Mouse (Mus musculus): ENCODE data around the gene Kdm6b. TPM values are rescaled to one million over a fixed set of nuclear protein-coding genes. Genes with fewer than 3 reads are reported as not detected.
"Not testable (repeated sequence)": the region's sequence is repeated elsewhere in the genome, so short reads cannot be mapped to it uniquely, and the experiment has no call there.

Gene Kdm6b
- total RNA-seq, 2 experiments from 2014 or later, result 2.8 to 14.4 TPM

DNA sequence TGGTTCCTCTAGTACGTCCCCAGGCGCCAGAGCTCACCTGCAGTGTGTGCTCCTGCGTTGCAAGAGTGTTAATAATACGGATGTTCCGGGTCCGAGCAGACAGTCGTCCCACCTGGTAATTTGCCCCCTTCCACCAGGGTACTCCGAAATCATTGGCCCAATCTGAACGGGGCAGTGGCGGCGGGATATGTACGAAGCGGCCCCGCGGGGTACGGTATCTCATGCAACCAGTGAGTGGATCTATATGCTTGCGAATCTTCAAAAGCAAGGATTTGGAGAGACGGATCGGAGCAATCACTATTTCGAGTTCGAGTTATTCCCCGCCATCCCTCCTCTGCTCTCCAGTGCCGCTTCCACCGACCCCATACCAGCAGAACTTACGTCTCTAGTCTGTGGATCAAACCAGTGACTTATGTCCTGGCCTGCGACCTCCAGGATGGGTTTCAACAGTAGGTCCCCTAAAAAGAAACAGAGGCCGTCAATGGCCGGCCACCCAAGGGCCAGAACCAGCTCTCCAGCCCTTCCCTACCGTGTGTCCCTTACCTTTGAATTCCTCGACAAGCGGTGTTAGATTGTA is 18.8 kb downstream of the Kdm6b start:
- not testable (repeated sequence) for ATAC-seq (replicated peaks; ENCODE audit: poor library complexity, severe bottlenecking)

DNA sequence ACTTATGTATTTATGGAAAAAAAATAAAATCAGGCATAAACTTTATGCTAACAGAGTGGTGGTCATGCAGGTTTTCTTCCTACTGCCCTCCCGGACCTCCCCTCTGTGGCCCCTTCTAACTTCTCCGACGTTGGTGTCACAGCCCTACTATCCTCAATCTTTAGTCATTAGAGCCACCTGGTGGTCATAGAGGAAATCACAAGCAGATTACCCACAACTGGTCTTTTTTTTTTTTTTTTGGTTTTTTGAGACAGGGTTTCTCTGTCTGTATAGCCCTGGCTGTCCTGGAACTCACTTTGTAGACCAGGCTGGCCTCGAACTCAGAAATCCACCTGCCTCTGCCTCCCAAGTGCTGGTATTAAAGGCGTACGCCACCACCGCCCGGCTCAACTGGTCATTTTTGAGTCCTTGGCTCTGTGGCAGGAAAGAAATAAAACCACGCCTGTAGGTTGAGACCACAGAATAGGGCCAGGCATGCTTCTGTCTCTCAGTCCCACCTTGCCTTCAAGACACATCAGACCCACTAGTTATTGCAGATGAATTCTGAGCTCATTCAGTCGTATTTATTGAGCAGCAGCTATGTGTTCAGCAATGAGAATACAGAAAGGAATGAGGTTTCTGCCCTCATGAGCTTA is 23.0 kb downstream of the Kdm6b start:
- peak; percentile 48; the same call in 1 of the 2 replicates for ATAC-seq (replicated peaks; ENCODE audit: poor library complexity, severe bottlenecking)

DNA sequence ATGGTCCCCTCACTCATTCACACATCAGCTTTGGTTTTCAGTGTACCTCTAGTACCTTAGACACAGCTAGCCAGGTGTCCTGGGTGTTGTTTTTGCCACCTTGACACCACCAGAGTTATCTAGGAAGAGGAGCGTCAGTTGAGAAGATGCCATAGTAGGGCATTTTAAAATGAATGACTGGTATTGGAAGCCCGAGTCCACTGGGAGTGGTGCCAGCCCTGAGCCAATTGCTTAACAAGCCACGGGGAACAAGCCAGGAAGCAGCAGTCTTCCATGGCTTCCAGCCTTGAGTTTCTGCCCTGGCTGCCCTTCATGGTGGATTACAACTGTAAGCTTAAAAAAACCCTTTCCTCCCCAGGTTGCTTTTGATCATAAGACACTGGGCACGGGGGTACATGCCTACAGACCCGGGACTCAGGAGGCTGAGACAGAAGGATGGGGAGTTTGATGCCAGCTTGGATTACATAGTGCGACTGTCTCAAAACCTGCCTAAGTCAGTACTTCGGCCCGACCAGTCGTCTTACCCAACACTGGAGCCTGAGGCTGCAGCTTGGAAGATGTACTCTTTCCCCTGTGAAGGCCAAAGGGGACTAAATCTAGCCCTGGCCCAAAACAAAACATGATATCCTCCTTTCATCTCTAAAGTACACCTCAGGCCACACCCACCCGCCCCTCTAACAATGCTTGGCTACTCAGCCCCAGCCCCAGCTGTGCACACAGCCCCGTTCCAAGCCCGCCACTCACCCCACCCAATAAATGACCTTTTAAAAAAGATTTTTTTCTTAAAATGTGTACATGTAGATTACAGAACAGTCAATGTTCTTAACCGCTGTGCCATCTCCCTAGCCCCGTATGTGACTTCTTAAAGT is 23.7 kb downstream of the Kdm6b start:
- ATAC-seq (replicated peaks; ENCODE audit: poor library complexity, severe bottlenecking), result no peak

DNA sequence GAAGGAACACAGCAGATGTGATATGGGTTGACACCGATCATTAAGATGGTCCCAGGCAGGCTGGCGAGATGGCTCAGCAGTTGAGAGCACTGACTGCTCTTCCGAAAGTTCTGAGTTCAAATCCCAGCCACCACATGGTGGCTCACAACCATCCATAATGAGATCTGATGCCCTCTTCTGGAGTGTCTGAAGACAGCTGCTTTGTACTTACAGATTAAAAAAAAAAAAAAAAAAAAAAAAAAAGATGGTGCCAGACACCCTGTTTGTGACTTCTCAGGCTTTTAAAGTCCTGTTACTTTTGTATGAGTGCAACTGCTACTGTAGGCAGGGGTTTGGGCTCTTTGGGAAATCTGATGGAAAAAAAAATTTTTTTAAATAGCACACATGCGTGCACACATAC is 24.8 kb downstream of the Kdm6b start:
- no peak for ATAC-seq (replicated peaks; ENCODE audit: poor library complexity, severe bottlenecking)

DNA sequence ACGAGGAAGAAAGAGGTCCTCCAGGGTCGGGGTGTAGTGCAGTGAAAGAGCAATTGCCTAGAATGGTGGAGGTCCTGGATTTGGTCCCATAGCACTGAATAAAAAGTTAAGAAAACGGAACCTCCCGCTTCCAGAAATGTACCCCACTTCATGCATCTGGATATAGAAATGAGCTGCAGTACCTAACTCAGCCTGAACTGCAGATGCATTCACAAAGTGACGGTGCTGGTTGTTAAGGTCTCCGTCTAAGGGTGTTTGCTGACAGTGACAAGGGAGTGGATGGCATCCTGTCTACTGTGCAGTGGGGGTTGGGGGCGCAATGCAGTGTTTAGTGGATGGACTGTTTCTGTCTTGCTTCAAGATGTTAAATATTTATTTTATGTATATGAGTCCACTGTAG is 26.7 kb downstream of the Kdm6b start:
- no peak for ATAC-seq (replicated peaks; ENCODE audit: poor library complexity, severe bottlenecking)

DNA sequence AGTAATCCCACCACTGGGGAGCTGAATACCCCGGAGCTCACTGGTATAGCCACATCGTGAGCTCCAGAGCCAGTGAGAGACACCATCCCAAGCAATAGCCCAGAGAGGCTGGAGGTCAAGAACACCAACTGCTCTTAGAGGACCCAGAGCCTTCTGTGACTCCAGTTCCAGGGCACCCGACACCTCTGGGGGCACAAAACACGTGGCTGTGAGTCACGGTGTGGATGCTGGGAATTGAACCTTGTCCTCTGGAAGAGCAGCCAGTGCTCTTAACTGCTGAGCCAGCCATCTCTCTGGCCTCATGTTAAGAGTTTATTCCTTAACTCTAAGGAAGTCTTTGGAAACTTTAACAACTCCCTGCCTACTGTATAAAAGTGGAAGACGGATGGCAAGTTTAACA is 28.5 kb downstream of the Kdm6b start:
- ATAC-seq (replicated peaks; ENCODE audit: poor library complexity, severe bottlenecking), result no peak

DNA sequence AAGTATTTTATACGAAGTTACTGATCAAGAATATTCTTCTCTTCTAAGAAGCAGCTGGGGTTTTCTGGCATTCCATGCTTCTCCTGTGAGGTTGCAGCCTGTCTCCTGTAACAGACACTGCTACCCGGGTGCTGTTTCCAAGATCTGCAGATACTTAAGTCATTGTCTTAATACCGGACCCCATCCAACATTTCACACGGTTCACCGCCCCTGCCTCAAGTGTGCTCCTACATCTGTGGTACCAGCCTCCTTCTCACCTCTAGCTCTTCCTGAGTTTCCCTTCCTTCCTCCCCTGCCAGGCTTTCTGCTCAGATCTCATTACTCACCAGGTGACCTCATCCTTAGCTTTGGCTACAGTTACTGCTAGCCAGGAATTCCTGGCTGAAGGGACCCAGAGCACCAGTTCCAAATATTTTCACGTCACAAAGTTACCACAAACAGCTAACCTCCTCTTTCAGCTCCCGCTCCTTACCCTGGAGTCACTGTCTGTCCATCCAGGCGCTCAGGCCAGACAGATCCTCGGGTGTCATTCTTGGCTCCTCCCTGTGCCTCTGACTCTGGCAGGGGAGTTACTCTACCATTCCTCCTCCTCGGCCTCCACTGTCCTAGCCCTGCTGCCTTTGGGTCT is 30.9 kb downstream of the Kdm6b start:
- no peak for ATAC-seq (replicated peaks; ENCODE audit: poor library complexity, severe bottlenecking)

DNA sequence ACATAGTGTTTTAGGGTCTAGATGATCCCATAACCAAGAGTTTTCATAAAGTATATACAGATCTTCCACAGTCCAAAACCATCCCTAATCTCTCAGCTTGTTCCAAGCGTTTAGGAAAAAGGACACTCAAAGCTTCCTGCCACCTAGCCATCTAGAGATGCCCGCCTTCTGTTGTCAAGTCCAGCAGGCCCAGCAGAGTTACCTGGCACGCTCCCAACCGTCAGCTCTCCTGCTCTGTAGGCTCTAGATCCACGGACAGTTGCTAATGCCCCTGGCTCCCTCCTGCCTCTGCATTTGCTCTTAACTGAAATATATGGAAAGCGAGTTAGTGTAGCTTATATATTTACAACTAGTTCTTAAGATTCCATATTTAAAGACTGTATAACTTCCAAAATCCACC is 32.1 kb downstream of the Kdm6b start:
- no peak for ATAC-seq (replicated peaks; ENCODE audit: poor library complexity, severe bottlenecking)

DNA sequence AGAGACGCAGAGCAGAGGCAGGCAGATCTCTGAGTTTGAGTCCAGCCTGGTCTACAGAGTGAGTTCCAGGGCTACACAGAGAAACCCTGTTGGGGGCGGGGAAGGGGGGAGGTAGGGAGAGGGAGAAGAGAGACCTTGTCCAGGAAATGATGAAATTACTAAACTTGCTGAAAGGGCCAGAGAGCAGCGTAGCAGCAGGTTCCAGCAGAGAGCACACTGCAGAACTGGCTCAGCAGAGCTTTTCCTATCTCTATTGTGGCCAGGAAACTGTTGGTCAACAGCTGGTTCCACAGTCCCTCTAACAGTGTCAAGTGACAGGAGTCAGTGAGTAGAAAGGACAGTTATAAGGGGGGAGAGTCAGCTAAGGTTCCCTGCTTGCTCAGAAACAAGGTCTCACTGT is 33.9 kb downstream of the Kdm6b start:
- peak; percentile 85 for ATAC-seq (replicated peaks; ENCODE audit: poor library complexity, severe bottlenecking)

DNA sequence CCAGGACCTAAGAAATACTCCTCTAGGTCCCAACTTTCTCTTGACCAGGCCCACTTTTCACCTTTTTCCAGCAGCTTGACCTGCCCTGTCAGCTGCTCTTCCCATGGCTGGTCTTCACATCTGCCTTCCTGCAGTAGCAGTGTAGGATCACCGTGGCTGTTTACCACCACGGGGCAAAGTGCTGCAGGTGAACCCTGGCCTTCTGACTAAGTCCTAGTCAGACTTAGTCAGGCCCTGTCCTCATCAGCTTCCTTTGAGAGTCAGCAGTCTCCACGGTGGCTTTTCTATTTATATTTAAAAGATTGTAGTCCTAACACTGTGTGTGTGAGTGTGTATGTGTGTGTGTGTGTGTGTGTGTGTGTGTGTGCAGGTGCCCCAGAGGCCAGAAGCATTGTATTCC is 35.7 kb downstream of the Kdm6b start:
- ATAC-seq (replicated peaks; ENCODE audit: poor library complexity, severe bottlenecking), result no peak

DNA sequence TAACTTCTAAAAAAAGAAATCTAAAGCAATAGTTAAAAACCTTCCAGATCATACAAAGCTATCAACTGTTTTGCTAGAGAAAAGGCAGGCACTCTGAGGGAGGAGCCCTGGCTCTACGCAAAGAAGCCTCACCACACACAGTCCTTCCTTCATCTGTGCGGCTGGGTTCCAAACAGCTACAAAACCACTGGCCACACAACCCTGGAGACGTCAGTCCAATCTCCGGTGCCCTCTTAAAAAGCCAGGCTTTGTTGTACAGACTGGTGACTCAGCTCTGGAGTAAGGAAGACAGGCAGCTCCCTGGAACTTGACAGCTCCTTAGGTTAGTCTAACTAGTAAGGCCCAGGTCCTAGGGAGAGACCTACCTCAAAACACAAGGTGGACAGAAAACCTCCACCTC is 37.8 kb downstream of the Kdm6b start:
- no peak for ATAC-seq (replicated peaks; ENCODE audit: poor library complexity, severe bottlenecking)

DNA sequence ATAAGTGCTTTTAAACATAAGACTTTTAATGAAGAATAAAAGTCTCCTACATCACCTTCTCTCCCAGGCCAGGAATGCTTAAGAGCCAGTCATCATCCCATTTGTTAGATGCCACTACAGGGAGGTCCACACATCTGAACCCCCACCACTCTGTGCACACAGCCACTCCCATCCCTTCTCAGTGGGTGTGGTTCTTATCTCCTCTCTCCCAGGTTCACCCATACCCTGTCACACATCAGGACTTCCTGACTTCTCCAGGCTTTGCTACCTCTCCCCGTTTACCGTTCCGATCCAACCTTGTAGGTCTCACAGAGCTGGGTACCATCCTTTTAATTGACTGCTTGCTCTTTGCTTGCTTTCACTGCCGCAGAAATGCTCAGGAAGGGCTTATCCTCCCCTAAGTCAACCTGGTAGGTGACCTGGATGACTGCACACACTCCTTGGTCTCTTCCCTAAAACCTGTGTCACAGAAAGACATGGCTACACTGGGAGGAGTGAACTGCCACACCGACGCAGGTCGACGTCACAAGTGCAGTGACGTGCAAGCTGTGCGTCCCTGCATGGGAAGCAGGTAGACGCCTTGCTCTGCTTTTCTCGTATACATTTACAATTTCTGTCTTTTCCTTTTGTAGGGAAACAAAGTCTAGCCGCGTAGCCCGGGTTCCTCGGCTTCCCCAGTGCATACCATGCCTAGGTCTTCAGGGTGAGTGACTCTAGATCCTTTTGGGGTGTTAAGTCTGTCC is 40.1 kb downstream of the Kdm6b start:
- no peak for ATAC-seq (replicated peaks; ENCODE audit: poor library complexity, severe bottlenecking)

DNA sequence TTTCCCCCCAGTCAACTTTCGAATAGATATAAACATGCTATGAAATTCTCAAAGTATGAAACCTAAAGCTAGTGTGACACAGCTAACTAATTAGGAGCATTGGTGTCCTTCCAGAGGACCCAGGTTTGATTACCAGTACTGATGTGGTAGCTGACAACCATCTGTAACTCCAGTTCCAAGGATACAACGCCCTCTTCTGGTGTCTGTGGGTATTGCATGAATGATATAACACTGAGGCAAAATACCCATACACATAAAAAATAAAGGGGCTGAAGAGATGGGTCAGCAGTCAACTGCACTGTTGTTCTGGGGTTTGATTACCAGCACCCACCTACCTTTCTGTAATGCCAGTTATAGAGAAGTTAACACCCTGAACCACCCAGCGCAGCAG is 40.7 kb downstream of the Kdm6b start:
- no peak for ATAC-seq (replicated peaks; ENCODE audit: poor library complexity, severe bottlenecking)

DNA sequence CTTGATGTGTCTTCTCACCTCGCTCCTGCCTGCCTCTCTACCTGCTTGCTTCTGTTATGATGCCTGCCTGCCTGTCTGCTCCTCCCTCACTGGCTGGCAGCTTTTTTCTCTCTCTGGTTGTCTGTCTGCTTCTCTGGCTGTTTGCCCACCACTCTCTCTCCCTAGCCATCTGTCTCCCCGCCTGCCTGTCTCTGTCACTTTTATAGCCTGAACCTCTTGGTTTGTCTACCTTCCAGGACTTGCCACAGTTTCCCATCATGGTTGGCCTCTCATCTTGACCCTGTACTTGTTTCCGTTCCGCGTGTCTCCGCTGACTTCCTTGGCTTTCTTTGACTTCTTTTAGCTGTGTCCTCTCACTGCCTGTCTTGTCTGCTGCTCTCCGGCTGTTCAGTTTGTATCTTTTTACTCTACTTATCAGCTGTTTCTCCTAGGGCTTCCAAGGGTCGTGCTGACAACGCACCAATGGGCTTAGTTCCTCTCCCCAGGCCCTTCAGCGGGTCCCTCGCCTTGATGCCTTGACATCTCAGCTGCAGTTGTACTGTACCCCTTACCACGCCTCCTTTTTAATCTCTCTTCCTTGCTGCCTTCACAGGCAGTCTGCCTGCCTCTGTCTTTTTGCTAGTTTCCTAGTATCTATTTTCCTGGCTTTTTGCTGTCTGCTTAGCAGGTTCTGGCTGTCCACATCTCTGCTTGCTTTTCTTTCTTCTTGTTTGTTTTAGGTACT is 41.3 kb downstream of the Kdm6b start:
- no peak for ATAC-seq (replicated peaks; ENCODE audit: poor library complexity, severe bottlenecking)

DNA sequence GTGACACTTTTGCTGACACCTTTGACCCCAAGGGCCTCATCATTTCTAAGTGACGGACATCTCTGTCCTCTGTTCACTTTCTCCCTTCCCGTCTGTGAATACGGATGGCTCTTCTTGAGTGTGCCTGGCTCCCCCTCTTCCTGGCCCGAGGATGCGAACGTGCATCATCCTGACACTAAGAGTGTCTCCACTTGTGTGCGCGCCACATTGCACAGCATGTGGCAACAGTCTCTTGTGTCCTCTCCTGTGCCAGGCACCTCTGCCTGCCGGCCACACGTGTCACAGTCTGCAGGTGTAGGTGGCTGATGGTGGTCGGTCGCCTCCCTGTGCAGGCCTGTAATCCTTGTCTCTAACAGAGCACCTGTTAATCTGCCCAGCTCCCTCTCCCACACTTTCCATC is 41.9 kb downstream of the Kdm6b start:
- ATAC-seq (replicated peaks; ENCODE audit: poor library complexity, severe bottlenecking), result no peak

DNA sequence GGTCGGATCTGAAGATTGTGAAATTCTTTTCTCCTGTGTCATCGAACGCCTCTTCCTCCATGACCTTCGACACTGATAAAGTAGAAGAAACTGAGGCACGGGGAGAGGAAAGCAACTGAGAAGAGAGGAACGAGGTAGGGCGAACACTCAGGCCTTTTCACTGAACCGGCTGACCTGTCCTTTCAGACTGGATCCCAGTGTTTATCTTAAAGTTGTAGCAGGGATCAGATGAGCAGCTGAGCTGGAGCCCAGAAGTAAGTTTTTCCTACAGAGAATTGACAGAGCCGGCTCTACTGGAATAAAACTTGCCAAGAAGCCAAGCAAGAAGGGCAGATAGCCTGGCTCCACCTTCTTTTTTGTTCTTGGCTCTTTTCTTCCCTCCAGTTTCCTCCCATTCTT is 42.7 kb downstream of the Kdm6b start:
- no peak for ATAC-seq (replicated peaks; ENCODE audit: poor library complexity, severe bottlenecking)

DNA sequence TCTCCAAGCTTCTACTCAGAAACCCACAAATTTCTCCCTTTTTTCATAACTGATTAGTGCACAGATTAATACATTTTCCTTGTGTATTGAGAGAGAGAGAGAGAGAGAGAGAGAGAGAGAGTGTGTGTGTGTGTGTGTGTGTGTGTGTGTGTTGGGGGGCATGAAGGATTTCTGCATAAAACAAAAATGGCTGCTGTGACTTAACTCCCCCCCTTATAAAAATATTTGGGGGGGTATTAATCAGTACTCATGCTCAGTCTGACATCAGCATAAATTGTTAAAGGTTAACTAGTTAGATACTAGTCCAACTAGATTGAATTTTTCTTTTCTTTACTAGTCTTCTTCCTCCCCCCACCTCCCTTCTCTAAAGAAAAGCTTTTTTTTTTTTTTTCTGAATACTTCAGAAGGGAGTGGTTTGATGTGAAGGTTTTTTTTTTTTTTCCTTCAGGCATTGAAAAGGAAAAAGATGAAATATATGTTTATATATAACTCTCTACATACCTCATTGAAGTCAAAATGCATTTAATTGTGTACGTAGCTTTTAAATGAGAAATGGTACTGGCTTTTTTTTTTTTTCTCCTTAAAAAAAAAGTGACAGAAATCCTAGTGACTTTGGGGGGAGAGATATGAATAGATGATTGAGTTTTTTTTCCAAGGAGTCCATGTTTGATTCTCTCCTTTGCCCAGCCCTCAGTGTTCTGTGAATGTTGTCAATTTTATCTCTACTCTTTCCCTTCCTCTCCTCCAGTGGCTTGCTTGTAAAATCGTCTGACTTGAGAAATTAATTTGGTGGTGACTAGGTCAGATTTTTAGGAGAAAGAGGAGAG is 43.3 kb downstream of the Kdm6b start:
- no peak for ATAC-seq (replicated peaks; ENCODE audit: poor library complexity, severe bottlenecking)

DNA sequence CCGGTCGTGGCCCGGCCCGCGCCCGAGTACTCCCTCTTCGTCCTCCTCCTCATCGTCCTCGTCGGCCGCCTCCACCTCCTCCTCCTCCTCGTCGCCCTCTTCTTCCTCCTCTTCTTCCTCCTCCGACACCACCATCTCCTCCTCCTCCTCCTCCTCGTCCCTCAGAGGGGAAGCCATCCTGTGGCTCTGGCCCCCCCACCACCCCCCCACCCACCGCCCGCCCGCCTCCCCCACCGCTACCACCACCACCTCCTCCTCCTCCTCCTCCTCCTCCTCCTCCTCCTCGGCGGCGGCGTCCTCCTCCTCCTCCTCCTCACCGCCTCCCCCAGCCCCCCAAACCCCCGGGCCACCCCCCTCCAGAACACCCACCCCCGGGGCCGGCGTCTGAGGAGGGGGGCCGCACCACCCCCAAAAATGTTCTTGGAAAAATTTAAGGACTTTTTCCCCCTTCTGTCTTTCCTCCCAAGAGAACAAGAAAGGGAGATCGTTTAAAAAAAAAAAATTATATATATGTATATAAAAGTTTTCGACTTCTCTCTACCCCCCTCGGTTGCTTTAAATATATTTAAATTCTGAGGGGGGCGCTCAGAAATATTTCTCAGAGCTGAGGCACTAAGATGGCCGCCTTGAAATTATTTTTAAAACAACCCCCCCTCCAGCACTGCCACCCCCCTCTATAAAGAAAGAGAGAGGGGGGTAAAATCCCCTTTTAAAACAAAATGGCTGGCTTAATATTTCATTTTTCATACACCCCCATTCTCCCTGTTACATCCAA is 44.1 kb downstream of the Kdm6b start, which contains the start of gene Chd3:
Chd3 (minus strand) TSS at position 192 of the 775 bp plus-strand sequence.
- ATAC-seq (replicated peaks; ENCODE audit: poor library complexity, severe bottlenecking), result no peak
